Mouse (Mus musculus): ENCODE results near the gene Pabpc4. TPM values are rescaled to one million over a fixed set of nuclear protein-coding genes. Genes with fewer than 3 reads are reported as not detected.

Gene Pabpc4
- total and polyA plus RNA-seq, 3 experiments: 112 to 1,118 (median 328) TPM

GRCm38 (mm10) chr4:123284731-123285624 lies 22.8 kb downstream of the Pabpc4 start:
- Histone ChIP-seq H3K36me3 (replicated peaks) (peaks cover 64% of the 10 kb centered on the region), H3K27me3 (ENCODE audit: insufficient read depth, low read length) (no peaks in the 10 kb centered on the region), H3K9me3 (replicated peaks) (no peaks in the 10 kb centered on the region), H3K4me3 (ENCODE audit: low read depth, low read length) (peak overlapping the region; percentile 74), H3K4me1 (ENCODE audit: insufficient read depth, low read depth, low read length) (peaks cover 64% of the 10 kb centered on the region)
- DNase-seq (ENCODE audit: low spot score) (no peak), ATAC-seq (ENCODE audit: extremely low read depth, insufficient number of reproducible peaks, low FRiP score, poor library complexity, severe bottlenecking) (no peak)
- no peak for TF ChIP-seq GATA2 (IDR thresholded peaks at IDR 0.05; ENCODE audit: borderline replicate concordance, low read depth, low read length)
- TF ChIP-seq TAL1 (conservative IDR thresholded peaks at IDR 0.05; ENCODE audit: low read depth, low read length): no peak
- TF ChIP-seq GATA1 (IDR thresholded peaks at IDR 0.05; ENCODE audit: borderline replicate concordance, low read length): no peak
- no peak for TF ChIP-seq CTCF (IDR thresholded peaks at IDR 0.05; ENCODE audit: low read depth, low read length)
- no peak for TF ChIP-seq POLR2AphosphoS5 (IDR thresholded peaks at IDR 0.05; ENCODE audit: insufficient replicate concordance, low read depth, low read length)

DNA sequence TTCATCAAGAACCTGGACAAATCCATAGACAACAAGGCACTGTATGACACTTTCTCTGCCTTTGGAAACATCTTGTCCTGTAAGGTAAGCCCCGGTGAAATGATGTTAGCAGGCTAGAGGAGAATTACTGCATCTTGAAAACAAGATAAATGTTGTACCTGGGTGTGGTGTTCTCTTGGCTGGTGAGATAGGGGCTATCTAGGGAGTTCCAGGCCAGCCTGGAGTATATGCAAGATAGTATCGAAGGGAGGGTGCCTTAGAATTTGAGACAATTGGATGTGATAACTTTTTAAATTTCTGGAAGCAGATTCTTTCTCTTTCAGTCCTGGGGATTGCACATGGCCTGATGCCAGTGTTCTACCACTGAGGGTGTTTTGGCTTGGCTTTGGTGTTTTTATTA lies 24.6 kb downstream of the Pabpc4 start:
- peak; percentile 43 for DNase-seq (ENCODE audit: low spot score)
- Histone ChIP-seq H3K4me1 (ENCODE audit: insufficient read depth, low read depth, low read length) (peaks cover 73% of the 10 kb centered on the region), H3K36me3 (replicated peaks) (peaks cover 81% of the 10 kb centered on the region), H3K4me3 (ENCODE audit: low read depth, low read length) (peak overlapping the region; percentile 58; the same call in 1 of the 2 replicates), H3K27me3 (ENCODE audit: insufficient read depth, low read length) (no peaks in the 10 kb centered on the region), H3K9me3 (replicated peaks) (no peaks in the 10 kb centered on the region)
- TF ChIP-seq CTCF (IDR thresholded peaks at IDR 0.05; ENCODE audit: low read depth, low read length) (no peak), GATA1 (IDR thresholded peaks at IDR 0.05; ENCODE audit: borderline replicate concordance, low read length) (no peak), GATA2 (IDR thresholded peaks at IDR 0.05; ENCODE audit: borderline replicate concordance, low read depth, low read length) (0 out of 2 replicates have a peak, but pooled peaks have one; percentile 51), POLR2AphosphoS5 (IDR thresholded peaks at IDR 0.05; ENCODE audit: insufficient replicate concordance, low read depth, low read length) (no peak), TAL1 (conservative IDR thresholded peaks at IDR 0.05; ENCODE audit: low read depth, low read length) (peak; percentile 88)
- ATAC-seq (ENCODE audit: extremely low read depth, insufficient number of reproducible peaks, low FRiP score, poor library complexity, severe bottlenecking): peak; percentile 79

DNA sequence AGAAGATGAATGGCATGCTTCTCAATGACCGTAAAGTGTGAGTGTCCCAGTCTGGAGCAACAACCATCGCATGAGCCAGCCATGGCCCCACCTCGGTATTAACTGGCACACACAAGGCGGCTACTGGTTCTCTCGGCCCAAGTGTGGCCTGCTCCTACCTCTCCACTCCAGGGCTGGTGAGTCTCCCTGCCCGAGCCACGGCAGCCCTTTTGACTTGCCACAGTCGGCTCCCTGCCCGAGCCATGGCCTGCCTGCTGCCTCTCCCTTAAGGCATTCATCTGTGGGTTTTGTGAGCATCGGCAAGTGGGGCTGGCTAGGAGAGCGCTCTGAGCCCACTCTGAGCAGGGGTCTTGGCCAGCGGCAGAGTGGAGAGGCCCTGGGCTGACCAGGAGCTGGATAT lies 26.9 kb downstream of the Pabpc4 start:
- no peak for TF ChIP-seq GATA2 (IDR thresholded peaks at IDR 0.05; ENCODE audit: borderline replicate concordance, low read depth, low read length)
- TF ChIP-seq CTCF (IDR thresholded peaks at IDR 0.05; ENCODE audit: low read depth, low read length): no peak
- TF ChIP-seq POLR2AphosphoS5 (IDR thresholded peaks at IDR 0.05; ENCODE audit: insufficient replicate concordance, low read depth, low read length): no peak
- no peak for TF ChIP-seq GATA1 (IDR thresholded peaks at IDR 0.05; ENCODE audit: borderline replicate concordance, low read length)
- TF ChIP-seq TAL1 (conservative IDR thresholded peaks at IDR 0.05; ENCODE audit: low read depth, low read length): no peak
- Histone ChIP-seq H3K36me3 (replicated peaks) (peaks cover 99% of the 10 kb centered on the region), H3K9me3 (replicated peaks) (no peaks in the 10 kb centered on the region), H3K4me3 (ENCODE audit: low read depth, low read length) (peak overlapping the region; percentile 20; the same call in 1 of the 2 replicates), H3K4me1 (ENCODE audit: insufficient read depth, low read depth, low read length) (peaks cover 74% of the 10 kb centered on the region), H3K27me3 (ENCODE audit: insufficient read depth, low read length) (no peaks in the 10 kb centered on the region)
- DNase-seq (ENCODE audit: low spot score) (no peak), ATAC-seq (ENCODE audit: extremely low read depth, insufficient number of reproducible peaks, low FRiP score, poor library complexity, severe bottlenecking) (no peak)

DNA sequence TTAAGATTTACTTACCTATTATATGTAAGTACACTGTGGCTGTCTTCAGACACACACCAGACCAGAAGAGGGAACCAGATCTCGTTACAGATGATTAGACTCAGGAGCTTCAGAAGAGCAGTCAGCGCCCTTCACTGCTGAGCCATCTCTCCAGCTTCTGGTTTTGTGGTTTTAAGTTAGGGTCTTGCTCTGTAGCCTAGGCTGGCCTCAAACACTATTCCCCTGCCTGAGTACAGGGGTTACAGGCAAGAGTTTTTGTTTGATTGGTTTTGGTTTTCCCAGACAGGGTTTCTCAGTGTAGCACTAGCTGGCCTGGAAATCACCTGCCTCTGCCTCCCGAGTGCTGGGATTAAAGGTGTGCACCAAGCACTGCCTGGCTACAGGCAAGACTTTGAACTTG lies 30.2 kb downstream of the Pabpc4 start:
- Histone ChIP-seq H3K4me3 (ENCODE audit: low read depth, low read length) (no peak overlapping the region), H3K36me3 (replicated peaks) (peaks cover 99% of the 10 kb centered on the region), H3K4me1 (ENCODE audit: insufficient read depth, low read depth, low read length) (peaks cover 65% of the 10 kb centered on the region), H3K9me3 (replicated peaks) (no peaks in the 10 kb centered on the region), H3K27me3 (ENCODE audit: insufficient read depth, low read length) (no peaks in the 10 kb centered on the region)
- no peak for DNase-seq (ENCODE audit: low spot score)
- TF ChIP-seq GATA1 (IDR thresholded peaks at IDR 0.05; ENCODE audit: borderline replicate concordance, low read length) (no peak), TAL1 (conservative IDR thresholded peaks at IDR 0.05; ENCODE audit: low read depth, low read length) (no peak), GATA2 (IDR thresholded peaks at IDR 0.05; ENCODE audit: borderline replicate concordance, low read depth, low read length) (no peak), CTCF (IDR thresholded peaks at IDR 0.05; ENCODE audit: low read depth, low read length) (no peak), POLR2AphosphoS5 (IDR thresholded peaks at IDR 0.05; ENCODE audit: insufficient replicate concordance, low read depth, low read length) (no peak)
- no peak for ATAC-seq (ENCODE audit: extremely low read depth, insufficient number of reproducible peaks, low FRiP score, poor library complexity, severe bottlenecking)

DNA sequence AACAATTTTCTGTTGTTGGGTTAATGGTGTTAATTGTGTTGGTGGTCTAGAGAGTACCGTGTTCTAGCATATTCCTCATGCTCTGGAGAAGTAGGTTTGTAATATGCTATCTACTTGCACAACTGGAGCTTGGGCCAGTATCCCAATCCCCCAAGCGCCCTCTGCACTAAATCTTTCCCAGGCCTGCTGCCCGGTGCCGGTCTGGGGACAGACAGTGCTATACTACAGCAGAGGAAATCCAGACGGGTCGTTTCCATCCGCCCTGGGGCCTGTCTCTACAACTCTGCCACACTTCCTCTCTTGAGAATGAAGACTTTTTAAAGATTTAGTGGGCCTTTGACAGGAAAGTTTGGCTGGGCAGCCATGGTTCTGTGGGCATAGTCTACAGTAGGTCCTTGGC lies 30.8 kb downstream of the Pabpc4 start:
- no peak for ATAC-seq (ENCODE audit: extremely low read depth, insufficient number of reproducible peaks, low FRiP score, poor library complexity, severe bottlenecking)
- Histone ChIP-seq H3K4me3 (ENCODE audit: low read depth, low read length) (no peak overlapping the region), H3K9me3 (replicated peaks) (no peaks in the 10 kb centered on the region), H3K27me3 (ENCODE audit: insufficient read depth, low read length) (no peaks in the 10 kb centered on the region), H3K36me3 (replicated peaks) (peaks cover 99% of the 10 kb centered on the region), H3K4me1 (ENCODE audit: insufficient read depth, low read depth, low read length) (peaks cover 63% of the 10 kb centered on the region)
- no peak for DNase-seq (ENCODE audit: low spot score)
- no peak for TF ChIP-seq TAL1 (conservative IDR thresholded peaks at IDR 0.05; ENCODE audit: low read depth, low read length)
- TF ChIP-seq CTCF (IDR thresholded peaks at IDR 0.05; ENCODE audit: low read depth, low read length): no peak
- no peak for TF ChIP-seq POLR2AphosphoS5 (IDR thresholded peaks at IDR 0.05; ENCODE audit: insufficient replicate concordance, low read depth, low read length)
- TF ChIP-seq GATA1 (IDR thresholded peaks at IDR 0.05; ENCODE audit: borderline replicate concordance, low read length): no peak
- no peak for TF ChIP-seq GATA2 (IDR thresholded peaks at IDR 0.05; ENCODE audit: borderline replicate concordance, low read depth, low read length)
